Mouse (Mus musculus): Measurements from ENCODE around the gene Ccnk.

The Ccnk gene

DNA sequence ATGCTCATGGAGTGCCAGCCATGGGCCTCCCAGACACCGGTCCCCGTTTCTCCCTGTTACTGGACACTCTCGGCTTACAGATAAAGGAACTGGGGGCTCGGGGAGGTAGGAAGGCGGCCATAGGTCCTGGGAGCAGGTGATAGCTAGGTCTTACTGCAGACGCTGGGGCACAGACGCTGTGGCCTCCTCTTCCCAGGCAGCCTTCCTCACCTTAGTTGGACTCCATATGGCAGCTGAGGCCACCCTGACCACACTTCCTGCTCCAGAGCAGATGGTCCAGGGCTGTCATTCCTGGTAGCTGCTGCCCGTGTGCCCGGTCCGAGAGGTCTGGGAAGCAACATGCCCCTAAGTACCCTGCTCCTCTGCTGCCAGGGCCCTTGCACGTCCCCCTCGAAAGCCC, 47.6 kb downstream of the Ccnk start:
- ChIA-PET POLR2A (interaction anchor here in 2 of 4 experiments (0.5 to 1.2 kb wide), 3 partner anchors 36 to 47 kb away, joined by 3 read pairs; no protein-coding TSS in a partner anchor), CTCF (interaction anchor here in 2 of 4 experiments (0.5 to 1.8 kb wide), 4 partner anchors 9 to 1864 kb away, joined by 3 to 8 read pairs (median 4); no protein-coding TSS in a partner anchor)

DNA sequence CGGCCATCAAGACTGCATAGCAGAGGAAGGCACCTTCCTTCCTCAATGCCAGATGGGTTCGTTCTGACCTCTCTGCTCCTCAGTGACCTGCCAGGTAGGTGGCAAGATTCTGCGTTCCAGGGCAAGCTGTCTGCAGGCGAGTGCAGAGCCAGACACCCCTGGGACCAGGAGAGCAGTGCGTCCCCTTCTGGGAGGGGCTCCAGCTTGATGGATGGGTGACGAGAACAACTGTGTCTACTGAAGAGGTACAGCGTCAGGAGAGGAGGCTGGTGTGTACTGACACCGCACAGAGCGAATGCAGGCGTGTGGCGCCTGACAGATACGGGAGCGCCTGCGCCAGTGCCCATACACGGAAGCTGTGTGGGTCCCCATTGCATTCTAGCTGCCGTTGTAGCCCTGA, 48.1 kb downstream of the Ccnk start:
- POLR2A ChIA-PET, result interaction anchor here in 1 of 4 experiments (0.9 to 1.2 kb wide), 2 partner anchors 36 to 48 kb away, joined by 3 read pairs; no protein-coding TSS in a partner anchor
- CTCF ChIA-PET, result interaction anchor here in 2 of 4 experiments (0.5 to 1.8 kb wide), 5 partner anchors 10 to 1865 kb away, joined by 3 to 8 read pairs (median 3); no protein-coding TSS in a partner anchor

DNA sequence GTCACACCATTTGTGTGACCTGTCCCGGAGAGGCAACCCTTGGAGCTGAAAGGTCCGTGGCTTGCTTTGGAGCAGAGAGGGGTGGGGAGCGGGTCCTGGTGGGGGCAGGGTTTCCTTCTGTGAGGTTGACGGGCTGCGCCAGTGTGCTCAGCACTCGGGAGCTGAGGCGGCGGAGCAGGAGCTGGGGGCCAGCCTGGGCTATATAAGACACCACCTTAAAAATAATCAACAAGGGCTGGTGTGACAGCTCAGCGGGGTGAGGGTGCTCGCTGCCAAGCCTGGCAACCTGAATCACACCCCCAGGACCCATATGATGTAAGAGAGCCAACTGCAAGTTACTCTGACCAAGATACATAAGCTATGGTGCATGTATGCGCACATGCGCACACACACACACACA, 50.7 kb downstream of the Ccnk start:
- ChIA-PET POLR2A (interaction anchor here in 3 of 4 experiments (0.6 to 1.5 kb wide), 10 partner anchors 8 to 97 kb away, joined by 3 to 4 read pairs (median 3); no protein-coding TSS in a partner anchor), CTCF (interaction anchor here in 3 of 4 experiments (0.6 to 2.2 kb wide), 15 partner anchors 8 to 360 kb away, joined by 3 to 13 read pairs (median 3); no protein-coding TSS in a partner anchor)

GRCm38 (mm10) chr12:108230821-108231794, 51.7 kb downstream of the Ccnk start:
- POLR2A ChIA-PET, result interaction anchor here in 3 of 4 experiments (0.6 to 1.5 kb wide), 9 partner anchors 7 to 250 kb away, joined by 3 to 5 read pairs (median 3); no protein-coding TSS in a partner anchor
- CTCF ChIA-PET, result interaction anchor here in 3 of 4 experiments (0.5 to 2.2 kb wide), 20 partner anchors 9 to 361 kb away, joined by 3 to 13 read pairs (median 3); no protein-coding TSS in a partner anchor

DNA sequence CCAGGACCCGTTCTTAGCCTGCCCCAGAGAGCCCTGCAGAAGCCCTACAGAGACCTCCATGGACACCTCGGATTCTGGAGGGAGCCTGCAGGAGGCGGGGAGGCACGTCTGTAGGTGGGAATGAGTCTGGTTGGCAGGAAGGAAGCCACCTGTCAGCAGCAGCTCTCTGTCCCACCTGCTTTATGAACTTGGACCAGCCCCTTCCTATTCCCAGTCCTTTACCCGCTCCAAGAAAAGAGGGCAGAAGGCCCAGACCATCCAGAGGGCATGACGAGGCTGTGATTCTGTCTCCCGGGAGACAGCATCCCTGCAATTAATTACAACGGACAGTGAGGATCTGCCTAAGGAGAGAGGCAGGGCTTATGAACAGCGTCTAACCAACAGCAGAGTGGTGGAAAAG, 52.5 kb downstream of the Ccnk start:
- ChIA-PET CTCF (interaction anchor here in 3 of 4 experiments (0.5 to 1.5 kb wide), 12 partner anchors 15 to 323 kb away, joined by 3 to 4 read pairs (median 3); partner anchors contain the start of gene Evl (in 1 of the 3)), POLR2A (interaction anchor here in 2 of 4 experiments (0.6 to 1.3 kb wide), 4 partner anchors 8 to 249 kb away, joined by 3 to 5 read pairs (median 4); no protein-coding TSS in a partner anchor)

- CTCF ChIA-PET, result interaction anchor here in 3 of 4 experiments (0.6 to 1.4 kb wide), 6 partner anchors 9 to 802 kb away, joined by 3 to 4 read pairs (median 3); no protein-coding TSS in a partner anchor
- POLR2A ChIA-PET, result interaction anchor here in 2 of 4 experiments (0.8 to 1.4 kb wide), 5 partner anchors 9 to 37 kb away, joined by 3 to 4 read pairs (median 3); no protein-coding TSS in a partner anchor
These were observed 54.4 kb downstream of the Ccnk start for GRCm38 (mm10) chr12:108233736-108234135.

DNA sequence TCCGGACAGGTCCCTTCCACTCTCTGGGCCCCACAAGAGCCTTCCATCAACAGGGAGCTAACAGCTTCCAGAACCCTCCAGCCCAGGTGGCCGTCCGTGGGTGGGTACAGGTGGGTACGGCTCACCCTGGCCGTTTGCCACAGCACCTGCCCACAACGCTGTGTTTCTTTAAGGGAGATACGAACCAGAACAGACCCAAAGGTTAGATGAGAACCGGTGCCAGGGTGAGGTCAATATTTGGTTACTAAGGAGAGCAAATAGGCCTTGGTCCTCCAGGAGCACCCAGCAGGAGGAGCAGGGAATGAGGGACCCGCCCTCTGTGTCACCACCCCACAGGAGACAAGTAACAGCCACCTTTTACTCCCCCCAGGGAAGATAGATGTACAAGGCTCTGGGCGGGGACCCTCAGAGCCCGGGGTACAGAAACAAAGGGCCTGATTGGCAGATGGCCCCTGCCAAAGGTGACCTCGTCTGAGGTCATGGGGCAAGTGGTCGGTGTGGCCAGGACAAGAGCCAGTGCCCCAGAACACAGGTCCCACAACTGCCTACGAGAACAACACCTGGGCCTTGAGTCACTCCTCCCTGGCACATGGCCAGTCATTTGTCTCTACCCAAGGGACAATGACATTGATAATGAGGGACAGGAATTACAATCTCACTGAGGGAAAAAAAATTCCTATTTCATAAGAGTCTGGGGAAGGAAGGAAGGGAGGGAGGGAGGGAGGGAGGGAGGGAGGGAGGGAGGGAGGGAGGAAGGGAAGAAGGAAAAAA, 55.6 kb downstream of the Ccnk start:
- ChIA-PET CTCF (interaction anchor here in 1 of 4 experiments (1.0 to 1.4 kb wide), 2 partner anchors 17 to 18 kb away, joined by 3 read pairs; no protein-coding TSS in a partner anchor), POLR2A (interaction anchor here in 2 of 4 experiments (0.8 to 1.3 kb wide), 3 partner anchors 10 to 38 kb away, joined by 3 to 4 read pairs (median 3); no protein-coding TSS in a partner anchor)

GRCm38 (mm10) chr12:108235976-108236555, 56.7 kb downstream of the Ccnk start:
- ChIA-PET POLR2A (interaction anchor here in 1 of 4 experiments (0.9 kb wide), 1 partner anchor 10 kb away, joined by 3 read pairs; no protein-coding TSS in a partner anchor), CTCF (interaction anchor here in 1 of 4 experiments (0.7 to 1.2 kb wide), 2 partner anchors 28 to 56 kb away, joined by 3 read pairs; no protein-coding TSS in a partner anchor)

GRCm38 (mm10) chr12:108237300-108238006, 58.1 kb downstream of the Ccnk start:
- CTCF ChIA-PET, result interaction anchor here in 1 of 4 experiments (0.5 to 1.2 kb wide), 2 partner anchors 55 to 250 kb away, joined by 3 to 4 read pairs; no protein-coding TSS in a partner anchor
- POLR2A ChIA-PET, result interaction anchor here in 1 of 4 experiments (0.6 to 1.1 kb wide), 2 partner anchors 39 to 959 kb away, joined by 4 to 5 read pairs; no protein-coding TSS in a partner anchor

GRCm38 (mm10) chr12:108238395-108239035, 59.1 kb downstream of the Ccnk start:
- POLR2A ChIA-PET, result interaction anchor here in 2 of 4 experiments (0.6 to 1.4 kb wide), 4 partner anchors 8 to 334 kb away, joined by 3 to 4 read pairs (median 3); no protein-coding TSS in a partner anchor
- CTCF ChIA-PET, result interaction anchor here in 1 of 4 experiments (0.6 kb wide), 1 partner anchor 467 kb away, joined by 3 read pairs; no protein-coding TSS in a partner anchor

GRCm38 (mm10) chr12:108239441-108239840, 60.1 kb downstream of the Ccnk start:
- CTCF ChIA-PET, result interaction anchor here in 1 of 4 experiments (0.7 kb wide), 1 partner anchor 49 kb away, joined by 7 read pairs; no protein-coding TSS in a partner anchor
- POLR2A ChIA-PET, result interaction anchor here in 1 of 4 experiments (1.4 kb wide), 1 partner anchor 9 kb away, joined by 3 read pairs; no protein-coding TSS in a partner anchor

DNA sequence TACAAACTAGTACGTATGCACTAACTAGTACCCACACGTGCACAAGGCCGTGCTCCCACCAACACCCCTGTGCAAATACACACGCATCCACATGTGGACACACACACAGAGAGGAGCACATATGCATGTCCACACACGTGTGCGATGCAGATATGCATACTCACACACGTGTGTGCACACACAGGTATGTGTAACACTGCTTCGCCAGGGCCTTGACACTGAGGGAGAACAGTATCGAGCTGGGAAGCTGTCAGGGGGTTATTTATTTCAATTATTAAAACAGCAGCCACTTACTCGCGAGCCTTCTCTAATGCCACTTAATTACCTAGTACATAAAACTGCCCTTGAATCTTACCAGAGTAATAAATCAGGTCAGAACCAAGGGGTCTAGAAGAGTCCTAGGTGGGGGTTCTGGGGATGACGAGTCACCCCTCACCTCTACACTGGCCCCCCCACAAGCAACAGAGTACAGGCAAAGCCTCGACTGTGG, 61.1 kb downstream of the Ccnk start:
- POLR2A ChIA-PET, result no interaction called here
- CTCF ChIA-PET, result interaction anchor here in 1 of 4 experiments (0.6 kb wide), 1 partner anchor 80 kb away, joined by 4 read pairs; no protein-coding TSS in a partner anchor

DNA sequence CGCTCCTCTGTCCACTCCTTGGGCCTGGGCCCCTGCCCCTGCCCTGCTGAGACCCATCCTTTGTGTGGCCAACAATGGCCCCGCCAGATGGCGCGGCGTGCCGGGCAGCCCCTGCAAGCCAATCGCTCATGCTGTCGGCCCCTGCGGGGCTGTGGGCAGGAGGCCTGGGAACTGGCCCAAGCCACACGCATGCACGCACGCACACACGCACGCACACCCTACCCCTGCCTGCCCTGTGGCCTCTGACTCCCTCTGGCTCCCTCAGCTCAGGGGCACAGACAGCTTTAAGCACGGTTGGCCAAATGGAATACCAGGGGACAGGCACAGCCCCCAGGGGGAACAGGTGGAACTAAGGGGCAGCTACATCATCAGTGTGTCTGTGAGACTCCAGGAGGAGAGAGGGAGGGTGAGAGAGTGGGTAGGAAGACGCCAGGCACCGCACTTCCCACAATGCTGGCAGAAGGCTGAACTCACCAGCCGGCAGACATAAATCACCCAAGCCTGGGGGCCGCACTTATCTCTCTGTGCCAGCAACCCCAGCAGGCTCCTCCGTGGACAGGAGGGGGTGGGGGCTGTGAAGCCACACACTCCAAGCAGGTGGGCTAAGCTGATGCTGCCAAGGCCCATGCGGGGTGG, 61.7 kb downstream of the Ccnk start:
- ChIA-PET CTCF (interaction anchor here in 1 of 4 experiments (0.6 kb wide), 1 partner anchor 80 kb away, joined by 4 read pairs; no protein-coding TSS in a partner anchor), POLR2A (interaction anchor here in 2 of 4 experiments (0.6 to 2.2 kb wide), 5 partner anchors 10 to 807 kb away, joined by 3 to 7 read pairs (median 4); no protein-coding TSS in a partner anchor)

- ChIA-PET POLR2A (interaction anchor here in 2 of 4 experiments (0.6 to 2.2 kb wide), 5 partner anchors 10 to 806 kb away, joined by 3 to 7 read pairs (median 4); no protein-coding TSS in a partner anchor), CTCF (no interaction called here)
These were observed 62.2 kb downstream of the Ccnk start for GRCm38 (mm10) chr12:108241626-108242025.

DNA sequence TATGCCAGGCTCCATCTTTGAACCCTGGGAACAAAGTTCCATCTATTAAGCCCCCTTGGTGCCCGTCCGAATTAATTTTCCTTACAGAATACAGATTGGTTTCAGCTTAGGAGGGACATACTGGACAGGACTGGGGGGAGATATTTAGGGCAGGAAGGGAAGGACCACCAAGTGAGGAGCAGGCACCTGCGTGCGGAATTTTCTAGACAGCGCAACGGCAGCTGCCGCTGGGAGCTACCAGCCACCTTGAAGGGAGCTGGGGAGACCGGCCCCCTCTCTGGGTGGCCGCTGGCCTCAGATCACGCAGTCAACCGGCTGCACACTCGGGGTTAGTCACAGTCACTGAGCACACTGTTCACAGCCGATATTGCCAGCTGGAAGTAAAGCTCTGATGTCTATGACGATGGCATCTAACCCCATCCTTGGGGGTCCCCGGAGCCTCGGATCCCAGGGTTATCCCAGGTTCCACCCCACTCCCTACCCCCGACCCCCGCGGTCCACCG, 62.9 kb downstream of the Ccnk start:
- POLR2A ChIA-PET, result interaction anchor here in 2 of 4 experiments (1.4 to 2.2 kb wide), 2 partner anchors 9 to 11 kb away, joined by 4 to 6 read pairs; no protein-coding TSS in a partner anchor
- CTCF ChIA-PET, result interaction anchor here in 2 of 4 experiments (0.6 to 0.8 kb wide), 4 partner anchors 12 to 1859 kb away, joined by 3 to 7 read pairs (median 4); no protein-coding TSS in a partner anchor
